Mouse (Mus musculus): ENCODE measurements around the gene Fads3. TPM values are rescaled to one million over a fixed set of nuclear protein-coding genes. Genes with fewer than 3 reads are reported as not detected.

Gene Fads3
- polyA plus RNA-seq, 1 experiment from 2014 or later: 6.2 TPM

Other genes with a start within 250 kb of the Fads3 start
- not detected in 2 replicates for gene Scgb2a2, start 194.0 kb upstream of the Fads3 start, polyA plus RNA-seq (2014; fragmentation: Nextera tagmentation; extraction: Ambion mirVana)
- 91.8 and 103 TPM in 2 replicates for gene Incenp, start 142.0 kb upstream of the Fads3 start, polyA plus RNA-seq (2014; fragmentation: Nextera tagmentation; extraction: Ambion mirVana)
- gene Fth1, start 61.0 kb upstream of the Fads3 start, polyA plus RNA-seq (2014; fragmentation: Nextera tagmentation; extraction: Ambion mirVana): 1,187 and 1,207 TPM in 2 replicates
- 1.0 and 1.5 TPM in 2 replicates for gene Best1, start 39.9 kb upstream of the Fads3 start, polyA plus RNA-seq (2014; fragmentation: Nextera tagmentation; extraction: Ambion mirVana)
- gene Rab3il1, start 39.9 kb upstream of the Fads3 start, polyA plus RNA-seq (2014; fragmentation: Nextera tagmentation; extraction: Ambion mirVana): 42.6 and 43.0 TPM in 2 replicates
- gene Fads2, start 60.2 kb downstream of the Fads3 start, polyA plus RNA-seq (2014; fragmentation: Nextera tagmentation; extraction: Ambion mirVana): 48.9 and 57.1 TPM in 2 replicates
- 160 and 171 TPM in 2 replicates for gene Fads1, start 141.3 kb downstream of the Fads3 start, polyA plus RNA-seq (2014; fragmentation: Nextera tagmentation; extraction: Ambion mirVana)
- gene Tmem258, start 162.4 kb downstream of the Fads3 start, polyA plus RNA-seq (2014; fragmentation: Nextera tagmentation; extraction: Ambion mirVana): 379 and 382 TPM in 2 replicates
- 106 and 113 TPM in 2 replicates for gene Fen1, start 162.6 kb downstream of the Fads3 start, polyA plus RNA-seq (2014; fragmentation: Nextera tagmentation; extraction: Ambion mirVana)
- 1.8 and 2.5 TPM in 2 replicates for gene Myrf, start 199.2 kb downstream of the Fads3 start, polyA plus RNA-seq (2014; fragmentation: Nextera tagmentation; extraction: Ambion mirVana)